In genomic region chr11:72180556-72180955, GRCm38 (mm10) we compare ENCODE assay signal across 16 mouse cellular contexts. TPM values are rescaled to one million over a fixed set of nuclear protein-coding genes. Genes with fewer than 3 reads are reported as not detected.
"Had no signal": no experiment of that assay in that cellular context is flagged by ENCODE, and none has a peak within 500 bp of the region (broad histone marks: within the 10 kb centered on the region; RNA-seq: fewer than 3 reads in every experiment).

No protein-coding gene starts in this region.

- DNase-seq: gastrocnemius, adult 2 months; gastrocnemius, postnatal 10 days; gastrocnemius, postnatal 25 days; heart, adult 2 months; heart, postnatal 14 days; heart, postnatal 36 days; kidney, adult 11 months; kidney, adult 2 months; kidney, adult 9 months; kidney, postnatal 14 days; kidney, postnatal 36 days; layer of hippocampus, adult 9-11 months; layer of hippocampus, postnatal 36 days; liver; liver, embryonic 13.5 days had no signal

RNA-seq across cellular contexts. Expression of gene Pitpnm3, which starts 45.0 kb away (rescaled TPM):
- total RNA-seq: granulocyte monocyte progenitor cell, adult 5-6 weeks had no signal
